Mouse (Mus musculus) retina, postnatal 7 days (tissue): Measurements from ENCODE around the gene Them5.
A peak's percentile ranks its signal among the peaks of the same experiment; 100 is the strongest.

ENCODE experiments used
- DNase-seq: peaks from one replicate; pipeline ENCODE4 v3.0.0-alpha.2; 2012; ENCODE audit warnings: low read depth, low spot score

Gene Them5

DNA sequence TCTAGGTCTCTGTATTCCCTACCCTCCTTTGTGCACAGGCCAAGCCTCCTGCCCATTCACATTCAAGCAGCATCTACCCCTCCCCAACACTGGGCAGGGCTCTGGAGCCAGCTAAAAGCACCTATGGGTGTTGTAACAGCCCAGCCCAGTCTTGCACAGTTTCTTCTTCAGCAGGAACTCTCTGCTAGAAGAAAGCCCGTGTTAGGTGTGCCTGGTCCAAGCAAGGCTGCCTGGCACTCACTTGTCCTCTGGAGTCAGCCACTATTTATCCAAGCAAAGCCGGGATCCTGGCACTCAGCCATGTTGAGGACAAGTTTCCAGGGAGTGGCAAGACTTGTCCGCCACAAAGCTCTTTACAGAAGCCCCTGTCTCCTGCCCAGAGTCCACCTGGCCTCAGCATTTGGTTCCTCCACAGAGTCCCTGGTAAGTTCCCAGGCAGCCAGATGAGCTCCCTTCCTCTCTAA is at the start of gene Them5:
Gene Them5, plus strand, starts transcription at position 141 of the 464 bp plus-strand sequence.
- no peak for DNase-seq

DNA sequence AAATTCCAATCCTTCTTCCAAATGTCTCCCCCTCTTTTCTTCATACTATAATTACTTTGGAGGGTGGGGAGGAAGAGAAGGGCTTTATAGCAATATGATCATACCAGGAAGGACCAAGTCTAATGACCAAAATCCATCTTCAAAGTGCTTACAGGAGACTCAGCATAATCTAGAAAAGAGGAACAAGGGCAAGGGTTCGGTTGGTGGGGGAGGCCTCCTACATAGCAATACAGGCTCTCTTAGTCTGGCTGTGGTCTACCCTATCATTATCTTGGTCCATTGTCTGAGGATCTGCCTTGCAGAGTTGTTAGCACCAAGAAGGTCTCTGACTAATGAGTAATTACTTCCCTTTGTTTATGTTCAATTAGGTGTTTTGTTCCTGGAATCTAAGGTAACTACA is 36.4 kb upstream of the Them5 start:
- no peak for DNase-seq

DNA sequence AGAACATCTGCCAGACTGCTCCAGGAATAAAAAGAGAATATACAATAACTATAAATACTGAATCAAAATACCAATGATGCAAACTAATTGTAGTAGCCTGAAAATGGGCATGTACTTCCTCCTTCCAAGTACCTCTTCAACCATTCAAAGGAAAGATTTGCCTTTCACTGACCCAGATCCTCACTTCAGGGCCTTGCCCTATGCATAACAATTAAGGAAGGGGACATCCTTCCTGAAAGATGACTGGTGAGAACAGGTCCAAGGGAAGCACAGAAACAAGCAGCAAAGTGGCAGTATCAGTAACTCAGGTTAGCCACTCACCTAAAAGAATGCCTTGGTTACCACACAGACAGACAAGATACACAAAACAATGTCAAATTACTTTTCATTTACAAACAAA is 34.9 kb upstream of the Them5 start:
- no peak for DNase-seq

DNA sequence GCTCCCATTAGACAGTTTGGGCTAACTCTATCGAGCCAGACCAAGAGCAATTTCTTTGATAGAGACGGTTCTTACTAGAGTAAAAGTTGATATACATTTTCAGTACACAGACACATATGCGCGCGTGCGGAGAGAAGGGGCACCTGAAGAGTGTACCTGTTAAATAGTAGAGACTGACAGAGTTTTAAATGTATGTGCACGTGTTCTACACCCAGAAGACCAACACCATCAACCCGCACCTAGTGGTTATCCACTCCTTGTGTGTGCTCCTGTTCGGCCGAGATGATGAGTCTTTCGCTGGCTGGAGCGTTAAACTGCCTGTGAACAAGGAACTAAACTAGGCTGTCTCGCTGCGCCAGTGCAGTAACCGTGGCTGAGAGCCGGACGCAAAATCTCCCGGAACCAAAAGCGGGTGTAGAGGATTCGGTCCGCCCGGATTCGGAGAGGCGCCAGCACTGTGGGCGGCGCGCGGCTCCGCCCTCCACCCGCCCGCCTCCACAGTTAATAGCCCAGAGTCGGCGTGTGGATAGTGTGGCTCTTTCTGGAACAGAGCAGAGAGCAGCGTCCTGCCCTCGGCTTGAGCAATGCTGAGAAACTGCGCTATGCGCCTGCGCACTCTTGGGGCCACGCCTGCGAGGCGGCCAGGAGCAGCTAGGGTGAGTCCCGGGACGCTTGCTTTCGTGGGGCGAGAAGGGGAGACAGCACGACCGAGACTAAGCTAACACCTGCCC is 32.1 kb upstream of the Them5 start, which contains the start of gene Them4:
Gene Them4, plus strand, starts transcription at position 457 of the 731 bp plus-strand sequence.
- DNase-seq = peak; percentile 82

DNA sequence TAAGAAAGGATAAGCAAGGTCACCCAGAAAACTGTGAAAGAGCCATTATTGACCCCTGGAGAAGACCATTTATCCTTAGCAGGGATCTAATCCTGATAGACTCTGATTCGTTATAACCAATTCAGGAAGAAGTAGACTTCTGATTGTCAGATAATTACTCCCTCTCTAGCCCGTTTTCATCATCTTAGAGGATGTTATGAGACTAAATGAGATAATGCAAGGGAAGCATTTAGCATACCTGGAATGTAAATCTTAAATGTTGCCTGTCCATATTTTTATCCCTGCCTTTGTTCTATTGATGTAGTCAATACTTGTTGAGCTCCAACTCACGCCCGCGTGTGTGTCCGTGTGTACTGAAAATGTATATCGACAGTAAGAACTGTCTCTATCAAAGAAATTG is 31.4 kb upstream of the Them5 start:
- DNase-seq = no peak

DNA sequence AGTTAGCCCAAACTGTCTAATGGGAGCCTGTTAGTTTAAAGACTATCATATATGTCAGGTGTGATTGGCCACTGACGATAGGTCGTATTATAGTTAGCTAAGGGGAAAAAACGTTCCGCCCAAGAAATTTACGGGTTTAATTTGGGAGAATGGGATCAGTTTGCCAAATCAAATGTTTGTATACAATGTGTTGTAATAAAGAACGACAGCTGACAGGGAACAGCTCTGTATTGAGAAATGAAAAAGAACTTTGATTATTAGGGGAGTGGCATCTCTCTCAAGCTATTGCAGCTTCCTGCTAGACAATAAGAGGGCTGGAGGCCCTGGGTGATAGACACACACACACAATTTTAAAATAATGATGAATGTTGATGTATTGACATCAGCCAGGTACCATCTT is 31.0 kb upstream of the Them5 start:
- no peak for DNase-seq

DNA sequence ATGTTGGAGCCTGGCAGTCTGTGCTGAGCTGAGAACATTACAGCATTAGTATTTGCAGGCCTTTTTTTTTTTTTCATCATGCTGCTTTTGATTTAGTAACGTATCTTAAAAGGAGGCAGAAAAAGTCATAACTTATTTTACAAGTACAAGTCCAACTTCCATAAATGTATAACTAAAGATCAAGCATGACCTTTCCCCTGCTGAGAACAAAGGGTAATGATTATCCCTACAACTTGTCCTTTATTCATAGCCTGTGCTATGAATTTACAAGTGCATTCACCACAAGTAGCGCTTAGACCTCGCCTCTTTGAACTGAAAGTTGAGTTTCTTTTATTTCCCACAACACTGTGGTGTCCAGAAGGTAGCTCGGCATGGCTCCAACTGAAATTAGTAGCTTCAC is 30.5 kb upstream of the Them5 start:
- no peak for DNase-seq

DNA sequence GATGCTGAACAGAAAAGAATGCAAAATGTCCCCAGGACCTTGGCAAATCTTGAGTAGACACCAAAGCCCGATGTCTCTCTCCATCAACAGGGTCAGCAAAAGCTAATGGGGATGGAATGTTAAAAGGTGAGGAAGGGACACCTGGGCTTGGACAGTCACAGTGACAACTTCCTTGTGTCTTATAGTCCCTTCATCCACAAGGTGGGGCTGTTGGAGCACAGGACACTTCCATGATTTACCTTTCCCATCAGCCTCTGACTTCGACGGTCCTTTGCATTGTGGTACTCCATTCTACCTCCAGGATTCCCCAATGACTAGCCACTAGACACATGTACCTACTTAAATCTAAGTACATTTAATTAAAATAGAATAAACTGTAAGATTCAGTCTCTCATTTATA is 13.2 kb upstream of the Them5 start:
- DNase-seq = peak; percentile 28

DNA sequence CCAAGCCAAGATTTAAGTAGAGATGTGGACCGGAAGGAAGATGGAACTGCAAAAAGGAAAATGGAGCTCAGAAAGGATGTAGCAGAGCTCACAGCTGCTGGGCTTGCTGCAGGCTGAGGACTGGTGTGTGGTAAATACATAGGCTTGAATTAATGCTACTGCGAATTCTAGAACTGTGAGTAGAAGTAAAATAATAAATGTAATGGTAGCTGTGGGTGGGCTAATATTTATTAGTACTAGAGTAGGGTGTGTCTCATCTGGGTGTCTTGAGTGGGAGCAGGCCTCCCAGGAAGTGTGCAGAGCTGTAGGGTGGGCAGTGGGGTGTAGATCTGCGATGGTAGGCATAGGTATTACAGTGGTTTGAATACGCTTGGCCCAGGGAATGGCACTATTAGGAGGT is 7.5 kb upstream of the Them5 start:
- DNase-seq = no peak

DNA sequence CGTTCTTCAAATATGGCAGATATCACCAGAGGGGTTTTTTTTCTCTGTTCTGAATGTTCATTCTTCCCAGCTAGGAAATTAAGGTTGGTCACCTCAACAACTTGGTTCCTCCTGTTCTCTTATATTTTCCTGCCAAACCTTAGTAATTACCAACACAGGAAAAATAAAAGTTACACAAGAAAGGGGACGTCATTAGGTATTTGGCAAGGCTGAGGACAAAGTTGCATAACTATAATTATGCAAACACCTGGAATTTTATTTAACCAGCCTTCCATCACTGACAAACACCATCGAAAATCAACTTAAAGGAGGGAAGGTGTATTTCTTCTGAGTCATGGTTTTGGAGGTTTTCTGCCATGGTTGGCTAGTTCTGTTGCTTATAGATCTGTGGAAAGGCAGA is 3.4 kb upstream of the Them5 start:
- no peak for DNase-seq

DNA sequence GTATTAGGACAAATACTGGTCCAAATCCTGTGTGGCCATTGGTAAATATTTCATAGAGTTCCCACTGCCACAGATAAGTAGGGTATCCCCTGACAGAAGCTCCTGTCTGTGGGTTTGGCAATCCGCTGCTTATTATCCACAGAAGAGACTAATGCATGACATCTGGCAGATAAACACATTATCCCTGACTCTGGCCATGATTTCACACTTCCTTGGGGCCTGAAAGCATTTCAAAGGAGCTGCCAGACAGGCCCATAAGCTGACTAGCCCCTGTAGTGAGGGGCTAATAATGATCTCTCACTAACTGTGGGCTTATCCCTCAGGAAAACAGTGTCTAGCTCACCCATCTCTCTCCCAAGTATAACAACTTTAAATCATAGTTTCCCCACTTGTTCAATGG is 653 bp downstream of the Them5 start:
- peak; percentile 31 for DNase-seq

DNA sequence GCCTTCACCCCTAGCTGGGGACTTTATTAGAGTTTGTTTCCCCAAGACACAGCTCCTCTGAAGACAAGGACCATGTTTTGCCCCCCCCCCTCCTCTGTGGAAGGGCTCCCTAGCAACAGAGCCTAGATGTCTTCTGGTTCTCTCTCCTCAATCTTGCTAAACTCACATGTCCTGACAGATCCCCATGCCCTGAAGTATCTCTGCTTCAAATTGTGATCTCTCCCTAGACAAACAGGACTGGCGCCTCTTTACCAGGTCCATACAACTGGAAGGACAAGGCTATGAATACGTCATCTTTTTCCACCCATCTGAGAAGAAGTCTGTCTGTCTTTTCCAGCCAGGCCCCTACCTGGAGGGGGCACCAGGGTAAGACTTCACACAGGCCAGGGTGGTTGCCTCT is 2.3 kb downstream of the Them5 start:
- DNase-seq = no peak

DNA sequence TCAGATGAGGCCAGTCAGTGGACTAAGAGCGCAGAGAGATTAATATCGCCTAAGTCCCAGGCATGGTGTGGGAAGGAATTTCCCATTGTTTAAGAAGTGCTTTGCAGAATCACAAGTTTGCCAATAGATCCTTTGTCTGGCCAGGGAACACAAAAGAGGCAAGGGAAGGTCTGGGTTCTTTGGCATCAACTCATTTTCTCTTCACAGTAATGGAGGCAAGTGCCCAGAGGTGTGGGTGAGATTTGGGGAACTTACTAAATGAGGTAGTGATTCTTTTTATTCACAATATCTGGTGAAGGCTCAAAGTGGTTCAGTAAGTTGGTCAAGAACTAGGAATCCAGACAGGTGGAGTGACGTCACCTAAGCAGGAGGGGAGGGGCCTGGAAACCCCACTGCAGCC is 3.0 kb downstream of the Them5 start:
- DNase-seq = no peak

DNA sequence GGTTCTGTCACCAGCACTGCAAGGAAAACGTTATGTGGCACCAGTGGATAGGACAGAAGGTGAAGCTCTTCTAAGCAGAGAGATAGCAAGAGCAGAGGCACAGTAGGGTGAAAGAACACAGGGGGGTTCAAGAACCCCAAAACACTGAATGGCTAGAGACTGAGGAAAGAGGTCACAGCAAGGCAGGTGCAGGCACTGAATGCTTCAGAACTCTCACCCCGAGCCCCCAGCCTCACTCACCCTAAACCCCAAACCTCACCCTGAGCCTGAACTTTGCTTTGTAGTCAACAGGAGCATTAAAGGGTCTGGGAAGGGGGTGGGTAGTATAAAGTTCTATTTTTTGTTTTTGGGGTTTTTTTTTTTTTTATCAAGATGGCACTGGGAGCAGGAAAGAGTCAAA is 6.2 kb downstream of the Them5 start:
- DNase-seq = no peak

DNA sequence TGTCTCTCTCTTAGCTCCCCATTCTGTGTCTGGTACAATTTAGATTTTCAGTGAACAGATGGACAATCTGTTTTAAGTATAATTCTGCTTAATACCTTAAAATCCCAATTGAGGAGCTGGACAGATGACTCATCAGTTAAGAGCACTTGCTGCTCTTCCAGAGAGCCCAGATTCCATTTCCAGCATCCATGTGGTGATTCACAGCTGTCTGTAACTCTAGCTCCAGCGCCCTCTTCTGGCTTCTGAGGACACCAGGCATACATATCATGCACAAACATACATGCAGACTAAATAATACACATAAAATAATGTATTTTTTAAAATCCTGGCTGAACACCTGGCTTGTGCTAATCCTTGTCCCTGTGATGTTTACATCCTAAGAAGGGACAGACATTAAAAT is 18.9 kb downstream of the Them5 start:
- DNase-seq = peak; percentile 66

DNA sequence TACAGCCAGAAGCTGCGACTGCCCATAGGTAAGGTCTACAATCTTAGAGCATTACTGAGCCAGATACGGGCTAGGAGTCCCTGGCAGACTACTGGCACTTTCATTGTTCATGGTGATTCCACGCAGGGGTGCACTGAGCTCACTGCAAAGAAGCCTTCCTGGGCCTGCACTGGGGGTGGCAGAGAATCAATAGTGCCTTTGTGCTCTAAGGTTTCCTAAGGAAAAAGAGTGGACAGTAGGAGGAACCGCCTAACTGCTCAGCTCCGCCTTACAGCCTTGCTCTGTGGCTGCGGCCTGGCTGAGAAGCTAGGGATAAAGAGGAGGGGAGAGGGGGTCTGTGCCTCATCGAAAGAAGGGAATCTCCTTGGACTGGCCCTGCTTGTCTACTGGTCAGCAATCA is 20.2 kb downstream of the Them5 start, which contains the start of gene C2cd4d:
Gene C2cd4d, plus strand, starts transcription at position 301 of the 400 bp plus-strand sequence.
- DNase-seq = no peak

DNA sequence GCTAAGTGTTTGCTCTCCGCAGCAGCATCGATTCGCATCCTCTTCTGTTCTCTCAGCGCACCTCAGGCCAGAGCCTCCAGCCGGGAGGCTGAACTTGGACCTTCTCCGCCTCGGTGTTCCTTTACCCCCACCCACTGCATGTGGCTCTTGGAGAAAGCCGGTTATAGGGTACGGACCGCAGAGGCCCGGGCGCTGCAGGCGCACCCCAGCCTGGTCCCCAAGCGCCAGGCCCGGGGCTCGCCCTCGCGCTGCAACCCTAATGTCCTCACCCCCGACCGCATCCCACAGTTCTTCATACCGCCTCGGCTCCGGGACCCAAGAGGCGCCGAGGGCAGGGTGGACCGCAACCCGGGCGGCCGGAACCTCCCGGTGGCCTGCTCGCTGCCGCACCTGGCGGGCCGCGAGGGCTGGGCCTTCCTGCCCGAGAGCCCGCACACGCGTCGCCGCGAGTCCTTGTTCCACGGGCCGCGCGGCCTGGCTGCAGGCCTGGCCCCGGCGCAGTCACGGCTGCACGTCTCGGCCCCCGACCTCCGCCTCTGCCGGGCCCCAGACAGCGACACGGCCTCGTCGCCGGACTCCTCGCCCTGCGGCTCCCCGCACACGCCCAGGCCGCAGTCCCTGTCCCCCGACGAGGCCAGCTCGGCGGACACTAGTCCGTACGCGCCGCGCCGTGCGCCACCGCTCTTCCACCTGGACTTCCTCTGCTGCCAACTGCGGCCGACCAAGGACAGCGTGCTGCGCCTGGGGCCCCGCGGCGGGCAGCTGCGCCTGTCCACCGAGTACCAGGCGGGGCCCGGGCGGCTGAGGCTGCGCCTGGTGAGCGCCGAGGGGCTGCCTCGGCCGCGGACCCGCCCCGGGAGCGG is 21.6 kb downstream of the Them5 start:
- DNase-seq = peak; percentile 43

DNA sequence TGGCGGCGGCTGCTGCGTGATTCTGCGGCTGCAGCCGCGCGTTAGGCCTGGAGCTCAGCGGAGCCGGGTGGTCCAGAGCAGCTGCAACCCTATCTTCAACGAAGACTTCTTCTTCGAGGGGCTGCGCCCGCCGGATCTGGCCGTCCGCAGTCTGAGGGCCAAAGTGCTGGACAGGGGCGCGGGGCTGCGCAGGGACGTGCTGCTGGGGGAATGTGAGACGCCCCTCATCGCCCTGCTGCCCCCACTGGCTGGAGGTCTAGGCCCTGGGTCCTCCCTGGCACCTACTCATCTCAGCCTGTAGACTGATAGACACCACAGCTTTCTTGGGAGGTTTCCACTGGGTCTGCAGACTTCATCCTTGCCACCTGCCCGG is 22.2 kb downstream of the Them5 start:
- DNase-seq = no peak

DNA sequence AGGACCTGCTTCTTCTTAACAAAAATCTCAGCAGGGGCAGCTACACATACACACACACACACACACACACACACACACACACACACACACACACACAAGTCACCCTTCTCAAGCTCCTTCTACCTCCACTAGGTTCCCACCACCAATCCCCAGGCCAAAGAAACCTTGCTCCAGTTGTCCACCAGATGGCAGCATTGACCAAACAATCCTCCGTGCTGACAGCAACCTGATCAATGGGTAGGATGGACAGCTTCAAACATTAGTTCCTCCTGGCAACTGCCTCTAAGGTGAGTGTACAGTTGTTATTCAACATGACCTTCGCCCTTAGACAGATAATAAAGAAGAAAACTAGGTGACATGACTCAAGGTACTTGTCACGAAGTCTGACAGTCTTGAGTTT is 24.9 kb downstream of the Them5 start:
- DNase-seq = peak; percentile 85

DNA sequence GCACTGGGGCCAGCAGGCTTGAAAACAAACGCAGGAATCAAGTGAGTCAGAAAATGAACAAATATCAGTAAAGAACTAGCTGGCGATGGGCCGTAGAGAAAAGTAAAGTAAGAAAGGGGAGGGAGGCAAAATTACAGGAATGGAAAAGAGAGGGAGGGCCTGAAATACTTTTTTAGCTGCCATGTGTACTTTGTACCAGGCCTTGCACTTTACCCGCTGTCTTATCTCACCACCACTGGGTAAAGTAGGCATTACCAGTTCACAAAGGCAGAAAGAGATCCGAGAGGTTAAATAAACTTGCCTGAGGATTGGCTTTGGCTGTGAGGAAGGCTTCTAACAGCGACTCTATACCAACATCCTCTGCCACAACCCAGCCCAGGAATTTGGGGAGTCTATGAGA is 25.6 kb downstream of the Them5 start:
- no peak for DNase-seq

DNA sequence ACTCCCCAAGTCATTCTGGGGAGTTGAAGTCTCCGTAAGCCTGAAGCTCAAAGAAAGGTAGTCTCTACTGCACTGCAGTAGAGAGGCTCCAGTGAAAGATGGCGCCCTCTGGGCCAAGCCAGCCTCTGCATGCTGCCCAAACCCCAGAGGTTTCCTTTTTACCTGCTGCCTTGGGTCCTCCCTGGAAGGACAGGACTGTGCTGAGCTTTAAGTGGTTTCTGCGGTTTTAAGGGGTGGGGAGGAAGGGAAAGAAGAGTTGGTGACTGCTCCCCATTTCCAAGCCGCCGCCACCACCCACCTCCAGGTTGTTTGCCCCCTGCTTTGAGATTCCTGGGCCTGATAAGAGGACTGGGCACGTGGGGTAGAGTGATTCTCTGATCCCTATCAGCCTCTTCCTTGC is 26.7 kb downstream of the Them5 start:
- no peak for DNase-seq

DNA sequence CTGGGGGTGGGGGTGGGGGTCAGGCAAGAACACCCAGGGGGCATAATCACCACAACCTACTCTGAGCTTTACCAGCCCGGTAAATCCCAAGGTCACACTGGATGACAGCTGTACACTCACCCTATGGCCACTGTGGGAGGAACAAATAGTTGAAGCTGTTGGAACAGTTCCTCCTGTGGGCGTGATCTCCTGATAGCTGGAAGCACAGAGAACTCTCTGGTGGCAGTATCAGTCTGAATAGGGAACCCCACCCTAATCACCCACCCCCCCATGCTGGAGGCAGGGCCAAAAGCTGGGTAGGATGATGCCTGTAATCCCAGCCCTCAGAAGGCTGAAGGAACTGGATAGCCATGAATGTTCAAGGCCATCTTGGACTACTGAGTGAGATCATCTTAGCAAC is 27.8 kb downstream of the Them5 start:
- no peak for DNase-seq

DNA sequence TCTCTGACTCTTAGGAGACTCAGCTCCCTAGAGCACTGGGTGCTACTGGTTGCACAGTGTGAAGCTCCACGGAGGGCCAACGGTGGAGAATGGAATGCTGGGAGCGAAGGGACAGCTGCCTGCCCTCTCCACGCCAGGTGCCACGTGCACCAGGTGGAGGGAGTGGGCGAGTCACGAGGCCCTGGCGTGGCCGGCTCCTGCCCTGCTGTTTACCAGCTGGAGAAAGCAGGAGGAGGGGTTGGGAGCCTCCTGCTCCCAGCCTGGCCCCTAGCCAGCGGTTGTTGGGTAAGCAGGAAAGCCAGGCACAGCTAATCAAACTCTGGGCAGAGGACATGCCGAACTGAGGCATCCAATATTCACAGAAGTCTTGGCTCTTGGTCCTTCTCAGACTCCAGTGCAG is 29.7 kb downstream of the Them5 start:
- DNase-seq = peak; percentile 71
